Mouse (Mus musculus) retina, embryonic 14.5 days (tissue): ENCODE data around the gene Ece2.
"Not testable (repeated sequence)": the region's sequence is repeated elsewhere in the genome, so short reads cannot be mapped to it uniquely, and the experiment has no call there.

ENCODE experiments used
- DNase-seq: peaks from one replicate; pipeline ENCODE4 v3.0.0-alpha.2; 2015; ENCODE audit warnings: low spot score

Ece2 gene

DNA sequence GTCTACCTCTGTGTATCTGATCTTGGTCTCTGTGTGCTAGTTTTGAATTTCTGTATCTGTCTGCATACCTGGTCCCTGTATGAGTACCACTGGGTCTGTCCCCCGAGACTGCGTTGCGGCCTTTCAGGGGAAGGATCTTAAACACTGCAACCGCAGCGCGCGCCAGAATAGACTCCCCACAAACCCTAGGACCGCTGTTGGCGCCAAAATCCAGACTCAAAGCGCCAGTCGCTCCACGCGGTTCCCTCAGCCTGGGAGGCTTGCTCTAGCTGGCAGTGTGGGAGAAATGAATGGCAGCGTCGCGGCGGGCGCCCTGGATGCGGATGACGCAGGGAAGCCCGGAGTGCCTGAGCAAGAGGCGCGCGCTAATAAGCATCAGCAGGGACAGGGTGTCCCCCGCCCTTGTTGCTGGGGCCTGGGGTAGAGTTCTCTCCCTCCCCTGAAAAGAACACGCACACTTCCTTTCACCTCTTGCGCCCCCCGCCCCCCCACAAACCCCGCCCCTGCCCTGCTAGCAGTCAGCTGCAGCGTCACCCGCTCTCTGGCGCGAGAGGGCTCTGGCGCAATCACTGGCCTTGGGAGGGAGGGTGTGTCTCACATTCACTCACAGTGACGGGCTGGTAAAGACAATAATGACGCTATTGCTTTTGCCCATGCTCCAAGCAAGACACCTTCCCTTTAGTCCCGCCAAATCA, 7.5 kb upstream of the Ece2 start:
- DNase-seq = peak; percentile 71

DNA sequence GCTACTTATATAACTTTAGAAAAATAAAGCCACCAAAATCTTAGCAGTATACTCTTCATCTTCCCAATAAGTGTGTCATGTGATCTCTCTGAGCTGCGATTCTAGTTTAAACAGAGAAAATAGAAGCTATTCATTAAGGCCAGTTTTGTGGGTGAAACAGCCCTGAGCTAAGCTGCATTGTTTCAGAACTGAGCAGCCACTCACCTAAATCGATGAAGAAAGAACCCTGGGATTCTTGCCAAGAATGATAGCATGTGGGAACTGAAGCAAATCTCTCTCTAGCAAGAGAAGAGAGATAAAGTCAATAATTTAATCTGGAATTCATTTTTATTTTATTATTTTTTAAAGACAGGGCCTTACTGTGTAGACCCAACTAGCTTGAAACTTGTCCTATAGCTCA, 6.4 kb upstream of the Ece2 start:
- no peak for DNase-seq

DNA sequence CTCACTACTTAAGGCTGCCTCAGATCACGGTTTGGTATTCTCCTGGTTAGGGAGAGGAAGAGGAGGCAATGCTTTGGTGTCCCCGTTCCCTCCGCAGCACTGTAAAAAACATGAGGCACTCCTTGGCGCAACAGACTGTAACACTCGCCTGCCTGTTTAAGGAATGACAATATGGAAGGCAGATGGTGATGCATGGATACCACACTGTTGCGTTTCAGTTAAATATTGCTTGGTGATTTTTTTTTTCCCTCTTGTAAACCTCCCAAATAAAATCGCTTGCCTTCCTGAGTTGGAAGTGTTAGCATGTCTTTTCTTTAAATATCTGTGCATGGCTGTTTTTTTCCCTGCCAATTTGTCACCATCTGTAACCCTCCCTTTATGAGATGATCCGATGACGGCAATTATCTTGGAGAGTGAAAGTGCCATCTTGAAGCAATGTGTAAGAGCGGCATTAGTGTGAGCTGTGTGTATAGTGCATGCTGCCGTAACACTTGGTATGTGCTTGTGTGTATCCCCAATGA, 697 bp upstream of the Ece2 start:
- peak; percentile 21 for DNase-seq

DNA sequence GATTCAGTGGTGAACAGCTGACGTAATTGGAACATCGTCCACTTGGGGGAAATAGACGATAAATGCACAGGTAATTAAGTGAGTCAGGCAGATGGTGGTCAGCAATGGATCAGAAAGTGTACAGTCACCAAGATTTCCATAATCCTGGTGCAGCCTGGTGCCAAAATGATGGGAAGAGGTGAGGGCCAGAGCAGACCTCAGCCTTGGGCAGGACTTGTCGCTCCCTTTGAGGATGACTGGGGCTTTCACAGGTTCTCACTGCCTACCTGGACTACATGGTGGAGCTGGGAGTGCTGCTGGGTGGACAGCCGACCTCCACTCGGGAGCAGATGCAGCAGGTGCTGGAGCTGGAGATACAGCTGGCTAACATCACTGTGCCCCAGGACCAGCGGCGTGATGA, 7.8 kb downstream of the Ece2 start:
- DNase-seq = no peak

DNA sequence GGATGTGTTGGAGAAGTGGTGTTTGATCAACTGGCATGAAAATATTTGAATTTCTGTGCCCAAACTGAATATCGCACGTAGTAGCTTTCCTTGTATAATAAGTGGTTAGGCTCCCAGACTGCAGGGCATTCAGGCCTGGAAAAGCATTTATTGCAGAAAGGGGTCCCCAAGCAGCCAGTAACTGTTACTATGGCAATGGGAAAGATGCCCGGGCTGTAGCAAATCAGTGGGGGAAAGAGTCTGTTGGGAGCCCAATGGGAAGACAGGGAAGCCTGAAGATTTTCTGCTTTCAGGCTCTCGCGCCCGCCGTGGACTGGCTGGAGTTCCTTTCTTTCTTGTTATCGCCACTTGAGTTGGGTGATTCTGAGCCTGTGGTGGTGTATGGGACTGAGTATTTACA, 8.7 kb downstream of the Ece2 start:
- DNase-seq = no peak

DNA sequence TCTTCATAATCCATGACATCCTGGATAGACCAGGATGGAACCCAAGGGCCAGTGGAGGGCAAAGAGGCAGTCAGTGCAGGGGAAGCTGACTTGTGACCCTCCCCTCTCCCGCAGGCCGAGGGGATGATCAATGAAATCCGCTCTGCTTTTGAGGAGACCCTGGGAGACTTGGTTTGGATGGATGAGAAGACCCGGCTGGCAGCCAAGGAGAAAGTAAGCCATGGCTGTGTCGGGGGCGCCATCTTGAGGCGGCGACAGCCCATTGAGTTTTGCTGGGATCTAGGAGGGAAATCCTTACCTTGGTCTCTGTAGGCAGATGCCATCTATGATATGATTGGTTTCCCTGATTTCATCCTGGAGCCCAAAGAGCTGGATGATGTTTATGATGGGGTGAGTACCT, 12.5 kb downstream of the Ece2 start:
- peak; percentile 81 for DNase-seq

DNA sequence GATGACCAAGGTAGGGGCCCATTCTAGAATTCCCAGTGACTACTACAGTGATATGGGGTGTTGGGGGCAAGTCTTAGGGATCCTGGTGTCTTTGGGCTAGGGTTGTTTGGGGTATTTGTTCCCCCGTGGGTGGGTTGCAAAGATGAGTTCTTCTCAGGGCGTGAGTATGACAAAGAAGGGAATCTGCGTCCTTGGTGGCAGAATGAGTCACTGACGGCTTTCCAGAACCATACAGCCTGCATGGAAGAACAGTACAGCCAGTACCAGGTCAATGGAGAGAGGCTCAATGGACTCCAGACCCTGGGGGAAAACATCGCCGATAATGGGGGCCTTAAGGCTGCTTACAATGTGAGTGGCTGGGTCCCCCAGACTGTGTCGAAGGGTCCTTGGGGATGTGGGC, 14.3 kb downstream of the Ece2 start:
- no peak for DNase-seq

DNA sequence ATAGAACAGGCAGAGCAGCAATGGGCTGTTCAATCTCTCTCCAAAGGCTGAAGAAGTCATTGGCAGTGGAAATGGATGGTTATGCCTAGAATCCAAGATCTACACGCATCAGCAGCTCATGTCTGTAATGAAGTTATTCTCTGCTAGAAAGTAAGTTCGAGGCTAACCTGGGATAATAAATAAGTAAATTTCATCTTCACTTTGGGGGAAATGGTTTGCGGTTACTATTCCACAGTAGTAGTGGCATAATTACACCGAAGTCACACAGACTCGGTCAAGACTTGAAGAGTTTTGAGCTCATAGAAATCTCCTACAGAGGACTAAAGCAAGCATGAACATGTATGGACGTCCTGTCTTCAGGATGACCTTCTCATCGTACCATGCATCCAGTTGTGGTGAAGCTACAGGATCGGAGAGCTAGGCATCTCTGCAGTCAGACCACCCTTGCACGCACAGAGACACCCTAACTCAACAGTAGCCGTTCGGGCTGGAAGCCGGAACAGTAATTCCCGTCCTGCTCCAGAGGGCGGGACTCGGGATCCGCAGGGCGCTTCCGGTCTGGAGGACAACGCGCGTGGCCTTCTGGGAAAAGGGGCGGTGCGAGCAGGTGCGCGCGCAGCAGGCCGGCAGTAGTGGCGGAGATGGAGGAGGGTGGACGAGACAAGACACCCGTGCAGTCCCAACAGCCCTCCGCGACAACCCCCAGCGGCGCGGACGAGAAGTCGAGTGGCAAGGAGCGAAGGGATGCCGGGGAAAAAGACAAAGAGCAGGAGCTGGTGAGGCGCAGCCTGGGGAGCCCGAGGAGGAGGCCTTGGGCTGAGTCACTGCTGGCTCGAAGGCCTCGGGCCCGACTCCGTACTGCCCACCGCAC, 21.7 kb downstream of the Ece2 start, which contains the start of gene Psmd2:
TSS of gene Psmd2 (plus strand) at position 577 of the 871 bp plus-strand sequence.
- DNase-seq = peak; percentile 98

DNA sequence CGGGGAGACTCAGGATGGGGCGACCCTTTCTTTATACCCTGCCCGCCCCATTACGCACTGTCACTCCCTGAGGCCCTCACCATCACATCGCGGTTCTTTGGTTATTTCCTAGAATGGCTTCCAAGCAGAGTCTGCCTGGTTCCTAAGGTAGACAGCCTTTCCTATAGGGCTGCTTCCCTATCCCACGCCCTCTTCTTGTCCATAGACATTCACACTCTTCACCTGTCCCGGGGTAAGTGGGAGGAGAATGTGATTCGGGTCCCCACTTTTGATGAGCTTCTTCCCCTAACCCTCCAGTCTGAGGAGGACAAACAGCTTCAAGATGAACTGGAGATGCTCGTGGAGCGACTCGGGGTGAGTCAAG, 22.3 kb downstream of the Ece2 start:
- no peak for DNase-seq

DNA sequence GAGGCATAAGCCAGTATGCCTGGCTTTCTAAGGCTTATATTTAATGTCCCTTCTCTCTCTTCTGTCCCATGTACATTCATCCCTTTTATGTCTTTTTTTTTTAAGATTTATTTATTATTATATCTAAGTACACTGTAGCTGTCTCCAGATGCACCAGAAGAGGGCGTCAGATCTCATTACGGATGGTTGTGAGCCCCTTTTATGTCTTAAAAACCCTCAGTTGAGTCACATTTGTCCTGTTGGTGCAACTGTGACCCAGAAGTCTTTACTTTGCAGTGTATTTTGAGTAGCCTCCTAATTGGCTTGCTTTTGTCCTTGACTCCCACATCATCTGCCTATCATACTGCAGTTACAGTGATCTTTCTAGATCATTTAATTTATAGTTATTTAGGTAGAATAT, 23.7 kb downstream of the Ece2 start:
- DNase-seq = no peak

DNA sequence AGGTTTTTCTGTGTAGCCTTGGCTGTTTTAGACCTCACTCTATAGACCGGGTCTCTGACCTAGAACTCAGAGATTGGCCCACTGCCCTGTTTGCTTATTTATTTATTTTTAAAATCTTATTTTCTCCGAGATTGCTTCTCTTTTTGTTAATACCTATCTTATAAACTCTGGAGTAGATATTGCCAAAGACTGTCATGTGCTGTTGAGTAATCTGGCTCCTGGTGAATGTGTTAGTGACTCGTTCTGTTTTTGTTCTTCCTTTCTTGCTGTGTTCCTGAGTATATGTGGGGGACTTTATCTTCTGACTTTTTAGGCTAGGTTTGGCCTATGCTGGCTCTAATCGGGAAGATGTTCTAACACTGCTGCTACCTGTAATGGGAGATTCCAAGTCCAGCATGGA, 28.0 kb downstream of the Ece2 start:
- no peak for DNase-seq

DNA sequence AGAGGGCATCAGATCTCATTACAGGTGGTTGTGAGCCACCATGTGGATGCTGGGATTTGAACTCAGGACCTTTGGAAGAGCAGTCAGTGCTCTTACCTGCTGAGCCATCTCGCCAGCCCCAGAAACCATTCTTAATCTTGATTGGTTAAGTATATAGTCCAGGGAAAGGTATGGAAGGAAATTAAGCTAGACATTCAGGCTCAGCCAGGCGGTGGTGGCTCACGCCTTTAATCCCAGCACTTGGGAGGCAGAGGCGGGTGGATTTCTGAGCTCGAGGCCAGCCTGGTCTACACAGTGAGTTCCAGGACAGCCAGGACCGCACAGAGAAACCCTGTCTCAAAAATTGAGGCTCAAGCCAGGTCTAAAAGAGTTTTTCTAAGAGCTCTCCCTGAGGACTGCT, 38.4 kb downstream of the Ece2 start, which contains the start of gene Eif4g1:
TSS of gene Eif4g1 (plus strand) at position 301 of the 400 bp plus-strand sequence.
- DNase-seq = not testable (repeated sequence)

DNA sequence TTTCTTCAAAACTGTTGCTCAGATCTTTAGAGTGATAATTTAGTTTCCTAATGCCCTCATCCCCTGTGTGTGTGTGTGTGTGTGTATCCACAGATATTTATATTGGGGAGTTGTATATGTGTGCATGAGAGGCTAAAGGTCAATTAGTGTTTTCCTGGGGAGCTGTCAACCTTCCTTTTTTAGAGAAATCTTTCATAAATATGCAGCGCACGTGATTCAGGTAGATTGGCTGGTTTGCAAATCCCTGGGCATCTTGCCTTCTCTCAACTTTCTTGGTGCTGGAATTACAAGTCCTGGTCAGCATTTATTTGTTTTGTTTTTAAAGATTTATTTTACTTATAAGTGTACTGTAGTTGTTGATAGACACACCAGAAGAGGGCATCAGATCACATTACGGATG, 40.7 kb downstream of the Ece2 start:
- no peak for DNase-seq

DNA sequence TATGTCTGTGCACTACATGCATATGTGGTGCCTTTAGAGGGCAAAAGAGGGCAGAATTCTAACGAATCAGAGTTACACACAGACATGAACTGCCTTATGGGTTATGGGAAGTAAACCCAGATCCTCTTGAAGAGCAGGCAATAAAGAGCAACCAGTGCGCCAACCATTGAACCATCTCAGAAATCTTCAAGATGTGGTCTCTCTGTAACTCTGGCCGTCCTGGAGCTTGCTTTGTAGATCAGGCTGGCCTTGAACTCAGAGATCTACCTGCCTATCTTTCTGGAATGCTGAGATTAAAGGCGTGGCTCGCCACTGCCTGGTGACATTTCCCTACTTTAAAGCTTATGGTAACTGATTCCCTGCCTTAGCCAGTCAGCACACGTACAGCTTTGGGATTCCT, 42.3 kb downstream of the Ece2 start:
- DNase-seq = peak; percentile 41

DNA sequence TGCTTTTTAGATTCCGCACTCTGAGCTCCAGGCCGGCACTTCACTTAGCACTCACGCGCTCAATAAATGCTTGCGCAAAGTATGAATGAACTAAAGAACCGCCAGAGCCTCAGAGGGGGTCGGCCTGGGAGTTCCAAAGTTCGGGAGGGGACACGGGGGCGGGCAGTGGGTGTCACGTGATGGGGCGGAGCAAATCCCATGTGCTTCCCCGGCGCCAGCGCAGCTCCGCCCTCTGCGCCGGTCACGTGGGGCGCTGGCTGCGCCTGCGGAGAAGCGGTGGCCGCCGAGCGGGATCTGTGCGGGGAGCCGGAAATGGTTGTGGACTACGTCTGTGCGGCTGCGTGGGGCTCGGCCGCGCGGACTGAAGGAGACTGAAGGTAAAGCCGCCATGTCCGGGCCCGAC, 42.9 kb downstream of the Ece2 start:
- peak; percentile 94 for DNase-seq

DNA sequence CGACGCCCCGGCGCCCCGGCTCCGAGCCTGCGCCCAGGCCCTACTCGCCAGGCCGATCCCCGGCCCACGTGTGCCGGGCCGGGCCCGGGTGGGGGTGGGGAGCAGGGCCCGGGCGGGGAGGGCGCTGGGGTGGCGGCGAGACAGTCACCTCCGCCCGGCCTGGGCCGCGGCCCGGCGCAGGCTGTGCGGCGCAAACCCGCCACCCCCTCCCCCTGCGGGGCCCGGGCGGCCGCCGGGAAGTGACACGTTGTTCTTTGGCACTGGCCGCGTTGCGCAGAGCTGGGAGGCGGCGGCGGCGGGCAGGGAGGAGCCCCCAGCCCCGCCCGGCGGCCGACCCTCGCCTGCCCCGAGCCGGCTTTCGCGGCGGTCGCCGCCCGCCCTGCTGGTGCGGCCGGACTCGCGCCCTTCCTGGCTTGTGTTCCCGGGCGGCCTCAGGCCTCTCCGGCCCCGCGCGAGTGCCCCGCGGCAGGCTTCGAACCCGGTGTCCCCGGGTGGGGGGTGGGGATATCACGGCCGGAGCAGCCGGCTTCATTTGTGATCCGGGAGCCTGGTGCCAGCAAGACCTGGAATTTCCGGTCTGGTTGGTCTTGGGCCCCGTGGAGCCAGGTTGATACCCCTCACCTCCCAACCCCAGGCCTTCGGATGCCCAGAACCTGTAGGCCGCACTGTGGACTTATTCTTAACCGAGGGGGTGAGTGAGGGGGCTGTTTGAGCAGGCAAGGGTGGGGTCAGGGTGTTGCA, 43.5 kb downstream of the Ece2 start:
- DNase-seq = peak; percentile 44

DNA sequence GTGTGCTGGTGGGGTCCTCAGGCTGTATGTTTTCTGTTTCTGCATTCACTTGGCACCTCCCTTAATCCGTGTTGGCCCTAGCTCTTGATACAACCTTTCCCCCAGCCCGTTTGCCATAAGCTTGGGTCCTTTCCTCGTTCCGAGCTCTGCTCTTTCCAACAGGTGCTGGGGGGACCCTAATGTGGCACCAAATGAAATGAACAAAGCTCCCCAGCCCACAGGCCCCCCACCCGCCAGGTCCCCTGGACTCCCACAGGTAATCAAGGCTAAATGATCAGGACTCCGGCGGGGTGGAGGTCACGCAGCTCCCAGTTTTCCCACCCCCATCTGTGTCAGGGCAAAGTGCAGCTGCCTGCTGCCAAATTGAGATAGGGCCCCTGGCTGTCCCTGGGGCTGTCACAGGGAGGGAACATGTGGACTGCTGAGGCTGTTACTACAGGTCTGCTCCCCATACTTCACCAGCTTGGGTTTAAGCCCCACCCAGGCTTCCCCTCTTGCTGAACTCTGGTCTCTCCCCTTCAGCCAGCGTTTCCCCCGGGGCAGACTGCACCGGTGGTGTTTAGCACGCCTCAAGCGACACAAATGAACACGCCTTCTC, 44.2 kb downstream of the Ece2 start:
- no peak for DNase-seq

DNA sequence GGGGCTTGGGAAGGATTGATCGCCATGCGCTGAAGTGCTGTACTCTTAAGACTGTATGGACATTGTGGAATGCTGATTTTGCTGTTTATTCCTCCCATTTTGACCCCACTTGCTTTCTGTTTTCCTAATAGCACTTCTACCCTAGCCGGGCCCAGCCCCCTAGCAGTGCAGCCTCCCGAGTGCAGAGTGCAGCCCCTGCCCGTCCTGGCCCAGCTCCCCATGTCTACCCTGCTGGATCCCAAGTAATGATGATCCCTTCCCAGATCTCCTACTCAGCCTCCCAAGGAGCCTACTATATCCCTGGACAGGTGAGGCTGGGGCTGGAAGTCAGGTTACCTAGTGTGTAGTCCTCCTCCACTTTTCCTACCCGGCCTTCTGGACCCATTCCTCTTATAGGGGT, 45.6 kb downstream of the Ece2 start:
- no peak for DNase-seq

DNA sequence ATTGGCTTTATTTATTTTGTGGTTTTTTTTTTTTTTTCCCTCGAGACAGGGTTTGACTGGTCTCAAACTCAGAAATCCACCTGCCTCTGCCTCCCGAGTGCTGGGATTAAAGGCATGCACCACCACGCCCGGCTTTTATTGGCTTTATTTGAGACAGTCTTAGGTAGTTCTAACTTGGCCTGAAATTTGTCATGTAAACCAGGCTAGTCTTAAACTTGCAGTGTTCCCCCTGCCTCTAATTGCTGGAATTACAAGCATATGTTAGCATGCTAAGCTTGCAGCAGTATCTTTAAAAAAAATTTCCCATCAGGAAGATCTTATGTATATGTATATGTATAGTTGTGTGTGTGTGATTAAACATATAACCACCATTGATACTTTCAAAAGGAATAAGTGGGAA, 47.1 kb downstream of the Ece2 start:
- DNase-seq = peak; percentile 13

DNA sequence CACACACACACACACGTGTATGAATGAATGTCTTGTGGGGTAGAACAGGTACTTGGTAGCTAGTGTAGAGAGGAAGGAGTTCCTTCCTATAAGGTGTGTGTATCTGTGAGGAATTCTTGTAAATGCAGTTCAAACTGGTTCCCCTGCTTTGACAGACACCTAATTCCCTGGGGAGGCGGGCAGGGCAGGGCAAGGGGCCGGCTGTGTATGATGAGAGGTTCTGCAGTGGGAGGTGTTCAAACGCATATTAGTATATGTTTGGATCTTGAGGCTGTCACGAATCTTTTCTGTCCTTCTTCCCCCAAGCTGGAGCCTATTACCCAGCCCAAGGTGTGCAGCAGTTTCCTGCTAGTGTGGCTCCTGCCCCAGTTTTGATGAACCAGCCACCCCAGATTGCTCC, 47.8 kb downstream of the Ece2 start:
- DNase-seq = no peak

DNA sequence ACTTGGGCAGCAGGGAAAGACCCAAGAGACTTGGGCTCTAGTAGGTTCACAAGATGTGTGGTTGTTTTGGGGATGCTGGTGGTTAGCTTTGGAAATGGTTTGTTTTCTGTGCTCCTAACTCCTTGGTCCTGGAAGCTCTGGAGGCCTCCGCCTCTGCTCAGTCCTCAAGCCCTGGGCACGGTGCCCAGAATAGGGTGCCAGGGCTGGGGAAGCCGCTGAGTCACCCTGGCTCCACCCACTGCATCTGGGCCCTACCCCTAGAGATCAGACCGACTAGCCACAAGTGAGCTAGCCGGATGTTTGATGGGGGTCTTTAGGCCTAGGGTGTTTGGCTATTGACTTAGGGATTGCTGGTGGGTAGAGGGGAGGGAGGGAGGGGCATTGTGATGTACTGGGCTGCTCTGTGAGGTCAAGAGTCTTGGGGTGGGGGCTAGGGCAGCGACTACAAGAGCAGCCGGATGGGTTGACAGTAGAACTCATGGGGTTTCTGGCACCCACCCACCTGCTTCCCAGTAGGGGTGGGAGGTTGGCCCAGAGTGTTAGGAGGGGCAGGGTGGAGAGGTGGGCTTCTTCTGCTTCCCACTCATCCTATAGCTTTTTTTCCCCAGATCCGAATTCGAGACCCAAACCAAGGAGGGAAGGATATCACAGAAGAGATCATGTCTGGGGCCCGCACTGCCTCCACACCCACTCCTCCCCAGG, 48.5 kb downstream of the Ece2 start:
- DNase-seq = no peak

DNA sequence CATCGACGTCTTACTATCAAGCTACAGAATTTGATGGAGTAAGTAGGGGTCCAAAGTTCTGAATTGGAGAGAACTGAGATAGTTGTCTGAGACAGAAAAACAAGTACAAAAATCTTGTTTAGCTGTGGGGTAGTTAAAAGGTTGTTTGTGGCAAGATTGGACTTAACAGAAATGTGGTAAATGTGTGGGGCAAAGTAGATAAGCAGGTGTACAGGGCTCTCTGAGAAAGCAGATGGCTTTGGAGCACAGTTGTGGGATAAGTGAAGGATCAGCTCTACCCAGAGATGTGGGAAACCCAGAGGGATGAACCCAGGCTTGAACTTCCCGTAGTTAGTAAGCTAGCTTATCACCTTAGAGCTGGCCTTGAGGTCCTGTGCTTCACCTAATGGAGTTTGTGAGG, 61.1 kb downstream of the Ece2 start:
- DNase-seq = no peak
